Mouse (Mus musculus) 3T3-L1 (cell line): ENCODE data around the gene Olfr857.
"Not testable (repeated sequence)": the region's sequence is repeated elsewhere in the genome, so short reads cannot be mapped to it uniquely, and the experiment has no call there.

ENCODE experiments used
- DNase-seq: peaks from one replicate; pipeline ENCODE4 v3.0.0-alpha.2; 2015; ENCODE audit warnings: low read depth, low spot score

Olfr857 gene

GRCm38 (mm10) chr9:19709133-19709532 is at the start of gene Olfr857:
Olfr857 (plus strand) TSS chr9:19709433.
- DNase-seq: no peak

GRCm38 (mm10) chr9:19690281-19690680 is 19.0 kb upstream of the Olfr857 start:
- no peak for DNase-seq

- DNase-seq: no peak
Observed at GRCm38 (mm10) chr9:19691426-19691825, 17.8 kb upstream of the Olfr857 start.

GRCm38 (mm10) chr9:19692430-19692829 is 16.8 kb upstream of the Olfr857 start:
- peak; percentile 3 for DNase-seq

GRCm38 (mm10) chr9:19694285-19694684 is 14.9 kb upstream of the Olfr857 start:
- DNase-seq: not testable (repeated sequence)

GRCm38 (mm10) chr9:19694898-19695379 is 14.3 kb upstream of the Olfr857 start:
- DNase-seq: not testable (repeated sequence)

GRCm38 (mm10) chr9:19704546-19704945 is 4.7 kb upstream of the Olfr857 start:
- not testable (repeated sequence) for DNase-seq
